Mouse (Mus musculus) spleen, postnatal 0 days (tissue): Measurements from ENCODE around the gene Uhrf1bp1l. TPM values are rescaled to one million over a fixed set of nuclear protein-coding genes. Genes with fewer than 3 reads are reported as not detected.

Experiments used
- polyA plus RNA-seq: library from polyadenylated mRNA; unstranded; fragments of >200 nt; fragmentation: Nextera tagmentation; extraction: Ambion mirVana; gene quantifications from 2 replicates; pipeline ENCODE4 v1.2.1, GENCODE M21; 2015

Gene Uhrf1bp1l
- 11.3 and 12.9 TPM in 2 replicates for polyA plus RNA-seq

DNA sequence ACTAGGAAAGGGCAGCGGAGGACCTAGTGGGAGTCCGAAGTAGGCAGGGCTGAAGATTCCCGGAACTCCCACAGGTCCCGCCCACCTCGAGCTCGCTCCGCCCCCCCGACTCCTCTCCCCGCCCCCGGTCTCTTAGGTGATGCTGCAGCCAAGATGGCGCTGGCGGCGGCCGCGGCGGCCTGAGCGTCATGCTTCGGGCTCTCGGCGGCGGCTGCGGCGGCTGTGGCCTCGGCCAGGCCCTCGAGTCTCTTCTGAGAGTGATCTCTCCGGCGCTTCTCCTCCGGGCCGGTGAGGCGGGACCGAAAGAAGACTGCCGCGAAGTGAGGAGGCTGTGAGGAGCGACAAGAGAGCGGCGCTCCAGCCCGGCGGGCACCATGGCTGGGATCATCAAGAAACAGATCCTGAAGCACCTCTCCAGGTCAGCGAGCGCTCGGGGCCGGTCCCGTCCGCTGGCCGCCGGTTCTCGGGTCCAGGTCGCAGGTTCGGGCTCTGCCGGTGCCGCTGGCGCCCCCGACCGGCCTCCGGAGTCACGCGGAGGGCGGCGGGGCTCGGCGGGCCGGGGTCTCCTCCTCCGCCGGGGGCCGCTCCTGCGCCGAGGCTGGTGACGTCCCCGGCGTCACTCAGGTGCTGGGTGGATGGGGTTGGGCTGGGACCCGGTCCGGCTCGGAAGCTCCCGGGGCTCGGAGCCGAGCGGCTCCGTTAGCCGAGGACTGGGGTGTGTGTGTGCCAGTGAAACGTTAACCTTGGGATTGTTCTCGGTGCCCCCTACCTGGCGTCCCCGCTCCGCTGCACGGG is at the start of gene Uhrf1bp1l:
Gene Uhrf1bp1l (plus strand): TSS at position 121 of the 795 bp plus-strand sequence.

GRCm38 (mm10) chr10:89732001-89732794 is 12.6 kb upstream of the Uhrf1bp1l start, which contains the start of gene Actr6:
Gene Actr6 (minus strand): TSS chr10:89732295.

Other genes with a start within 250 kb of the Uhrf1bp1l start
- gene Nr1h4, start 211.4 kb upstream of the Uhrf1bp1l start, polyA plus RNA-seq, result not detected in 2 replicates
- gene Slc17a8, start 123.7 kb upstream of the Uhrf1bp1l start, polyA plus RNA-seq, result 0.04 TPM in 1 of 2 replicates, not detected in the other
- 4.8 and 5.2 TPM in 2 replicates for gene Scyl2, start 58.7 kb upstream of the Uhrf1bp1l start, polyA plus RNA-seq
- gene Actr6, start 12.7 kb upstream of the Uhrf1bp1l start, polyA plus RNA-seq, result 22.3 and 22.6 TPM in 2 replicates
- 0.12 and 0.23 TPM in 2 replicates for gene Anks1b, start 128.5 kb downstream of the Uhrf1bp1l start, polyA plus RNA-seq